Mouse (Mus musculus) limb, embryonic 14.5 days (tissue): ENCODE measurements around the gene Ankrd24. TPM values are rescaled to one million over a fixed set of nuclear protein-coding genes. Genes with fewer than 3 reads are reported as not detected.
A peak's percentile ranks its signal among the peaks of the same experiment; 100 is the strongest.

Experiments
- ATAC-seq: fragments of 200-750 bp; cut with Nextera tagmentation; 2 replicates; pipeline ENCODE4 v1.8.0; 2017; ENCODE audit warnings: low read depth, moderate number of reproducible peaks, moderate TSS enrichment; ENCODE audit not compliant: low FRiP score
- DNase-seq: peaks from one replicate; pipeline ENCODE4 v3.0.0-alpha.2; 2015; ENCODE audit warnings: low spot score
- H3K27ac ChIP-seq: fragments of 300-500 bp; sonication (generic); replicated peaks from 2 replicates; pipeline ENCODE4 v1.5.1; 2014; ENCODE audit warnings: low read depth, mild to moderate bottlenecking, low read length, moderate library complexity, mixed read lengths
- H3K27me3 ChIP-seq: fragments of 300-500 bp; sonication (generic); 2 replicates; pipeline ENCODE4 v1.6.1; 2014; ENCODE audit warnings: low read length, mixed read lengths; ENCODE audit not compliant: control insufficient read depth, insufficient read depth
- H3K36me3 ChIP-seq: fragments of 300-500 bp; sonication (generic); 2 replicates; pipeline ENCODE4 v1.6.1; 2014; ENCODE audit warnings: mild to moderate bottlenecking, low read length, moderate library complexity, mixed read lengths; ENCODE audit not compliant: control insufficient read depth, insufficient read depth
- H3K4me1 ChIP-seq: fragments of 300-500 bp; sonication (generic); 2 replicates; pipeline ENCODE4 v1.6.1; 2014; ENCODE audit warnings: antibody characterized with exemption, low read length, mixed read lengths; ENCODE audit not compliant: control insufficient read depth, insufficient read depth
- H3K4me2 ChIP-seq: fragments of 300-500 bp; sonication (generic); replicated peaks from 2 replicates; pipeline ENCODE4 v1.6.1; 2014; ENCODE audit warnings: low read depth, mild to moderate bottlenecking, low read length, moderate library complexity; ENCODE audit not compliant: severe bottlenecking
- H3K4me3 ChIP-seq: fragments of 300-500 bp; sonication (generic); replicated peaks from 2 replicates; pipeline ENCODE4 v1.5.1; 2014; ENCODE audit warnings: low read length
- H3K9ac ChIP-seq: fragments of 300-500 bp; sonication (generic); 2 replicates; pipeline ENCODE4 v1.6.1; 2014; ENCODE audit warnings: mild to moderate bottlenecking, low read depth, low read length, moderate library complexity; ENCODE audit not compliant: severe bottlenecking
- H3K9me3 ChIP-seq: fragments of 300-500 bp; sonication (generic); 2 replicates; pipeline ENCODE4 v1.6.1; 2016; ENCODE audit warnings: low read length; ENCODE audit not compliant: control insufficient read depth
- POLR2A ChIP-seq: fragments of 200-500 bp; IDR thresholded peaks from 2 replicates; pipeline ENCODE4 v1.8.0; 2012; ENCODE audit warnings: inconsistent platforms, mild to moderate bottlenecking, moderate library complexity, borderline replicate concordance; ENCODE audit not compliant: insufficient read depth, insufficient read length; ENCODE audit errors: extremely low read depth
- WGBS: fragments of 180-500 bp; shearing (Covaris S2); extraction: QIAGEN DNeasy Blood & Tissue Kit; methylation state at CpG from one replicate; pipeline ENCODE4 v1.1.7; 2014; 5-methylcytosine and 5-hydroxymethylcytosine counted together
- polyA plus RNA-seq, 2 experiments: library from polyadenylated mRNA; depleted of rRNA in 1 of 2; stranded (reverse) in 1 of 2; unstranded in 1 of 2; fragments of >200 nt; fragmentation: Nextera tagmentation in 1 of 2; extraction: Ambion mirVana in 1 of 2; gene quantifications; 2 replicates each; pipeline versions ENCODE4 v1.2.1 to v1.2.3; 2012 to 2014

Ankrd24 gene
- polyA plus RNA-seq, 2 experiments, result 5.3 to 79.9 TPM

DNA sequence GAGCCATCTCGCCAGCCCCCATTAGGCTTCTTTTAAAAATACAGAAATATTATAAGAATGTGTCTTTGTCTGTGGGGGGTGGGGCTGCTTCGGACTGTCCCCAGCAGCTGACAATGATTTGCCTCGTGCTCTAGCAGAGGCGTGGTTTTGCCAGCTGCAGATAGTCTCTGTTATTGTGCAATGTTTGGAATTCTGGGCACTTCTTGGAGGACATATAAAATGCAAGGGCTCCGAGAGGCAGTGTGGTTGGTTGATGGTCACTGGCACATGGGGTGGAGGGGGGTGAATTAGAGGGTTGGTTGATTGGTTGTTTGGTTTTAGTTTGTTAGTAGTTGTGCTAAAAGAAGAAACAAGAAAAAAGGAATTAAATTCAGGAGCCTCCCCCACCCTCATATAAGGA lies 8.4 kb upstream of the Ankrd24 start:
- H3K27me3 ChIP-seq, result no peaks in the 10 kb centered on the region
- H3K9ac ChIP-seq, result no peak overlapping the region
- DNase-seq (no peak), ATAC-seq (no peak)
- H3K4me1 ChIP-seq, result peaks cover 11% of the 10 kb centered on the region
- no peak overlapping the region for H3K27ac ChIP-seq
- no peaks in the 10 kb centered on the region for H3K9me3 ChIP-seq
- TF ChIP-seq POLR2A, result no peak
- H3K36me3 ChIP-seq, result peaks cover 40% of the 10 kb centered on the region
- no peak overlapping the region for H3K4me2 ChIP-seq
- no peak overlapping the region for H3K4me3 ChIP-seq
- 75% methylated on average over 5 of the region's 5 CpGs for WGBS

DNA sequence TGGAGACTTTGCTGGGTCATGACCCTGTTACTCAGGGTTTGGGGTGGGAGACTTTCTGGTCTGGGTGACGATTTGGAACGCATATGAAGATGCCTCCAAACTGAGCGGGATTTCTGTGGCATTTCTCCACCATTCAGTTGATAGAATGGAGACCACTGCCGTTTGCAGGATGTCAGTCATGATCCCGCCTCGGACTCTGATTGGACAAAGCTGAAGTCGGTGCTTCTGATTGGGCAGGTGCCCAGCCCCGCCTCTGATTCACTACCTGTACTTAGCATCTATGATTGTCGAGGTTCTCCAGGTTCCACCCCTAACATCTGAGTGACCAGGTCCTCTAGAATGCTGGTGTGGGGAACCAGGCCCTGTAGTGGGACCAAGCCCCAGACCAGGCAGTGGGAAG lies 7.6 kb upstream of the Ankrd24 start:
- Histone ChIP-seq H3K4me1 (peaks cover 3% of the 10 kb centered on the region; the same call in 1 of the 2 replicates), H3K27ac (no peak overlapping the region), H3K9me3 (no peaks in the 10 kb centered on the region), H3K4me2 (no peak overlapping the region), H3K36me3 (peaks cover 48% of the 10 kb centered on the region), H3K9ac (no peak overlapping the region), H3K4me3 (no peak overlapping the region), H3K27me3 (no peaks in the 10 kb centered on the region)
- 49% methylated on average over 9 of the region's 9 CpGs for WGBS
- DNase-seq (no peak), ATAC-seq (no peak)
- TF ChIP-seq POLR2A, result no peak

GRCm38 (mm10) chr10:81623441-81623840 lies 4.9 kb upstream of the Ankrd24 start:
- Histone ChIP-seq H3K4me2 (no peak overlapping the region), H3K4me1 (peaks cover 13% of the 10 kb centered on the region), H3K9me3 (no peaks in the 10 kb centered on the region), H3K36me3 (peaks cover 52% of the 10 kb centered on the region), H3K27me3 (no peaks in the 10 kb centered on the region), H3K9ac (no peak overlapping the region), H3K27ac (no peak overlapping the region), H3K4me3 (no peak overlapping the region)
- TF ChIP-seq POLR2A, result no peak
- no peak for ATAC-seq
- 60% methylated on average over 8 of the region's 8 CpGs for WGBS
- no peak for DNase-seq

- H3K9ac ChIP-seq, result peak overlapping the region; percentile 67
- H3K4me2 ChIP-seq, result peak overlapping the region; percentile 69
- H3K36me3 ChIP-seq, result peaks cover 46% of the 10 kb centered on the region
- peaks cover 13% of the 10 kb centered on the region for H3K4me1 ChIP-seq
- peak overlapping the region; percentile 67; the same call in 1 of the 2 replicates for H3K27ac ChIP-seq
- WGBS, result 88% methylated on average over 22 of the region's 22 CpGs
- TF ChIP-seq POLR2A, result no peak
- ATAC-seq (no peak), DNase-seq (no peak)
- peak overlapping the region; percentile 65 for H3K4me3 ChIP-seq
- H3K9me3 ChIP-seq, result no peaks in the 10 kb centered on the region
- no peaks in the 10 kb centered on the region for H3K27me3 ChIP-seq
Measured at GRCm38 (mm10) chr10:81626101-81626993, 2.0 kb upstream of the Ankrd24 start.

- WGBS, result 4% methylated on average over 39 of the region's 40 CpGs
Measured at GRCm38 (mm10) chr10:81626994-81627835, 1.1 kb upstream of the Ankrd24 start, which contains the start of gene Sirt6. TSS of gene Sirt6 (minus strand) at chr10:81627797.

More at GRCm38 (mm10) chr10:81626994-81627835, 1.1 kb upstream of the Ankrd24 start, which contains the start of gene Sirt6:
- TF ChIP-seq POLR2A, result 0 out of 2 replicates have a peak, but pooled peaks have one; percentile 4
- ATAC-seq (peak; percentile 92), DNase-seq (peak; percentile 95)
- Histone ChIP-seq H3K9me3 (no peaks in the 10 kb centered on the region), H3K4me3 (peak within 1 kb of the TSS; percentile 65), H3K36me3 (peaks cover 37% of the 10 kb centered on the region), H3K9ac (peak within 1 kb of the TSS; percentile 67), H3K27ac (peak within 1 kb of the TSS; percentile 85), H3K27me3 (no peaks in the 10 kb centered on the region), H3K4me2 (peak within 1 kb of the TSS; percentile 69), H3K4me1 (peaks cover 13% of the 10 kb centered on the region)
